Mouse (Mus musculus) CH12.LX (cell line): ENCODE data around the gene Akap5.

Experiments used
- CTCF ChIP-seq, 2 experiments: IDR thresholded peaks in 1 of 2; conservative IDR thresholded peaks in 1 of 2; 2 replicates each; pipeline ENCODE4 v1.5.1; 2011 to 2012; ENCODE audit warnings: low read depth in 2 of 2, low read length in 2 of 2, improper control_type of control experiment in 1 of 2, inconsistent platforms in 1 of 2, mild to moderate bottlenecking in 1 of 2, moderate library complexity in 1 of 2
- TCF12 ChIP-seq: IDR thresholded peaks from 2 replicates; pipeline ENCODE4 v1.6.1; 2014; ENCODE audit warnings: low read depth, mild to moderate bottlenecking, inconsistent platforms, low read length, improper control_type of control experiment

GRCm38 (mm10) chr12:76288494-76288893 lies 36.2 kb upstream of the Akap5 start:
- TF ChIP-seq CTCF (conservative IDR thresholded peaks at IDR 0.05 in 1 of 2, IDR thresholded peaks at IDR 0.05 in 1 of 2; ENCODE audit: low read depth in 2 of 2, low read length in 2 of 2): no peak
- TF ChIP-seq TCF12: no peak
